Mouse (Mus musculus) liver, embryonic 13.5 days (tissue): ENCODE results near the gene Psme2. TPM values are rescaled to one million over a fixed set of nuclear protein-coding genes. Genes with fewer than 3 reads are reported as not detected.

Experiments used
- ATAC-seq: fragments of 200-750 bp; cut with Nextera tagmentation; 2 replicates; pipeline ENCODE4 v1.8.0; 2017; ENCODE audit warnings: low read depth, mild to moderate bottlenecking, moderate number of reproducible peaks, moderate library complexity
- DNase-seq: peaks from one replicate; pipeline ENCODE4 v3.0.0; 2022
- H3K27ac ChIP-seq: fragments of 300-500 bp; sonication (generic); 2 replicates; pipeline ENCODE4 v1.5.1; 2015; ENCODE audit warnings: moderate library complexity, mild to moderate bottlenecking, inconsistent platforms
- H3K27me3 ChIP-seq: fragments of 300-500 bp; sonication (generic); 2 replicates; pipeline ENCODE4 v1.6.1; 2015; ENCODE audit warnings: mild to moderate bottlenecking, inconsistent platforms
- H3K36me3 ChIP-seq: fragments of 300-500 bp; sonication (generic); 2 replicates; pipeline ENCODE4 v1.6.1; 2015; ENCODE audit warnings: mild to moderate bottlenecking, inconsistent platforms
- H3K4me1 ChIP-seq: fragments of 300-500 bp; sonication (generic); replicated peaks from 2 replicates; pipeline ENCODE4 v1.6.1; 2015; ENCODE audit warnings: inconsistent platforms
- H3K4me2 ChIP-seq: fragments of 300-500 bp; sonication (generic); 2 replicates; pipeline ENCODE4 v1.6.1; 2015; ENCODE audit warnings: inconsistent platforms, mild to moderate bottlenecking, moderate library complexity
- H3K4me3 ChIP-seq: fragments of 300-500 bp; sonication (generic); replicated peaks from 2 replicates; pipeline ENCODE4 v1.5.1; 2015; ENCODE audit warnings: mild to moderate bottlenecking, inconsistent platforms
- H3K9ac ChIP-seq: fragments of 300-500 bp; sonication (generic); 2 replicates; pipeline ENCODE4 v1.6.1; 2015; ENCODE audit warnings: mild to moderate bottlenecking, inconsistent platforms
- H3K9me3 ChIP-seq: fragments of 300-500 bp; sonication (generic); replicated peaks from 2 replicates; pipeline ENCODE4 v1.6.1; 2016; ENCODE audit warnings: inconsistent platforms
- WGBS: fragments of 180-500 bp; shearing (Covaris S2); methylation state at CpG from one replicate; pipeline ENCODE4 v1.1.7; 2015; ENCODE audit not compliant: insufficient replicate concordance; 5-methylcytosine and 5-hydroxymethylcytosine counted together
- polyA plus RNA-seq: library from polyadenylated mRNA; unstranded; fragments of >200 nt; fragmentation: Nextera tagmentation; extraction: Ambion mirVana; gene quantifications from 2 replicates; pipeline ENCODE4 v1.2.1, GENCODE M21; 2015

The Psme2 gene
- polyA plus RNA-seq, 1 experiment from 2014 or later: 202 TPM

GRCm38 (mm10) chr14:55542268-55542667, 48.6 kb downstream of the Psme2 start:
- Histone ChIP-seq H3K9ac (peak overlapping the region; percentile 50), H3K4me2 (peak overlapping the region; percentile 86; the same call in 1 of the 2 replicates), H3K4me3 (no peak overlapping the region), H3K27me3 (no peaks in the 10 kb centered on the region), H3K27ac (0 out of 2 replicates have a peak overlapping the region, but pooled peaks have one; percentile 18), H3K36me3 (peaks cover 46% of the 10 kb centered on the region), H3K4me1 (peaks cover 38% of the 10 kb centered on the region), H3K9me3 (no peaks in the 10 kb centered on the region)
- DNase-seq (no peak), ATAC-seq (no peak)
- 78% methylated on average over 12 of the region's 12 CpGs for WGBS

GRCm38 (mm10) chr14:55540787-55541321, 50.1 kb downstream of the Psme2 start:
- DNase-seq (no peak), ATAC-seq (peak; percentile 39)
- Histone ChIP-seq H3K4me2 (peak overlapping the region; percentile 86), H3K4me1 (peaks cover 51% of the 10 kb centered on the region), H3K9ac (peak overlapping the region; percentile 86), H3K27me3 (no peaks in the 10 kb centered on the region), H3K27ac (peak overlapping the region; percentile 93), H3K9me3 (no peaks in the 10 kb centered on the region), H3K36me3 (peaks cover 33% of the 10 kb centered on the region), H3K4me3 (peak overlapping the region; percentile 71)
- 2% methylated on average over 10 of the region's 10 CpGs for WGBS

- peak; percentile 94 for DNase-seq
- Histone ChIP-seq H3K9me3 (no peaks in the 10 kb centered on the region), H3K4me3 (peak within 1 kb of the TSS; percentile 71), H3K27me3 (no peaks in the 10 kb centered on the region), H3K4me1 (peaks cover 51% of the 10 kb centered on the region), H3K36me3 (peaks cover 28% of the 10 kb centered on the region), H3K9ac (peak within 1 kb of the TSS; percentile 86), H3K27ac (peak within 1 kb of the TSS; percentile 93), H3K4me2 (peak within 1 kb of the TSS; percentile 86)
- under 1% methylated on average over 32 of the region's 32 CpGs for WGBS
- peak; percentile 98 for ATAC-seq
Measured at GRCm38 (mm10) chr14:55540067-55540786, 50.7 kb downstream of the Psme2 start, which contains the start of gene Pck2. Gene Pck2 (plus strand): TSS chr14:55540266.

Other genes starting within 250 kb of the Psme2 start
- gene Dhrs4, start 112.4 kb downstream of the Psme2 start, polyA plus RNA-seq: 78.9 and 80.8 TPM in 2 replicates
- 0.55 and 0.58 TPM in 2 replicates for gene Carmil3, start 100.5 kb downstream of the Psme2 start, polyA plus RNA-seq
- 0.09 TPM in 1 of 2 replicates, not detected in the other for gene Cpne6, start 80.7 kb downstream of the Psme2 start, polyA plus RNA-seq
- not detected in 2 replicates for gene Nrl, start 66.1 kb downstream of the Psme2 start, polyA plus RNA-seq
- gene Pck2, start 50.8 kb downstream of the Psme2 start, polyA plus RNA-seq: 32.2 and 34.5 TPM in 2 replicates
- gene Dcaf11, start 31.1 kb downstream of the Psme2 start, polyA plus RNA-seq: 48.9 and 59.1 TPM in 2 replicates
- 1.6 and 1.8 TPM in 2 replicates for gene A730061H03Rik, start 30.7 kb downstream of the Psme2 start, polyA plus RNA-seq
- 0.51 and 0.53 TPM in 2 replicates for gene Fitm1, start 15.5 kb downstream of the Psme2 start, polyA plus RNA-seq
- gene Psme1, start 13.0 kb downstream of the Psme2 start, polyA plus RNA-seq: 103 and 111 TPM in 2 replicates
- gene Emc9, start 5.8 kb downstream of the Psme2 start, polyA plus RNA-seq: 31.9 and 35.8 TPM in 2 replicates
- 9.0 and 12.6 TPM in 2 replicates for gene Rnf31, start 595 bp upstream of the Psme2 start, polyA plus RNA-seq
- gene Irf9, start 12.5 kb upstream of the Psme2 start, polyA plus RNA-seq: 14.8 and 16.4 TPM in 2 replicates
- 1.6 and 1.7 TPM in 2 replicates for gene Rec8, start 26.9 kb upstream of the Psme2 start, polyA plus RNA-seq
- gene Ipo4, start 44.8 kb upstream of the Psme2 start, polyA plus RNA-seq: 35.2 and 36.5 TPM in 2 replicates
- gene Gm49378, start 46.8 kb upstream of the Psme2 start, polyA plus RNA-seq: 1.4 and 1.7 TPM in 2 replicates
- gene Tm9sf1, start 52.7 kb upstream of the Psme2 start, polyA plus RNA-seq: 53.3 and 59.4 TPM in 2 replicates
- gene Tssk4, start 59.1 kb upstream of the Psme2 start, polyA plus RNA-seq: 0.16 and 0.27 TPM in 2 replicates
- gene Mdp1, start 69.4 kb upstream of the Psme2 start, polyA plus RNA-seq: 23.1 and 24.2 TPM in 2 replicates
- 29.6 and 33.0 TPM in 2 replicates for gene Gmpr2, start 80.8 kb upstream of the Psme2 start, polyA plus RNA-seq
- 325 TPM in 2 replicates for gene Nedd8, start 81.0 kb upstream of the Psme2 start, polyA plus RNA-seq
- 21.1 and 26.3 TPM in 2 replicates for gene Tinf2, start 90.7 kb upstream of the Psme2 start, polyA plus RNA-seq
- 1.5 and 2.0 TPM in 2 replicates for gene Tgm1, start 122.8 kb upstream of the Psme2 start, polyA plus RNA-seq
- 12.9 and 14.7 TPM in 2 replicates for gene Rabggta, start 131.2 kb upstream of the Psme2 start, polyA plus RNA-seq
- 36.1 and 36.4 TPM in 2 replicates for gene Dhrs1, start 154.6 kb upstream of the Psme2 start, polyA plus RNA-seq
- gene Nop9, start 154.6 kb upstream of the Psme2 start, polyA plus RNA-seq: 41.9 and 42.8 TPM in 2 replicates
- gene Cideb, start 167.3 kb upstream of the Psme2 start, polyA plus RNA-seq: 21.1 and 21.3 TPM in 2 replicates
- gene Ltb4r2, start 170.3 kb upstream of the Psme2 start, polyA plus RNA-seq: 0.92 and 1.3 TPM in 2 replicates
- gene Ltb4r1, start 174.8 kb upstream of the Psme2 start, polyA plus RNA-seq: 4.4 and 4.6 TPM in 2 replicates
- 1.8 and 2.2 TPM in 2 replicates for gene Adcy4, start 193.0 kb upstream of the Psme2 start, polyA plus RNA-seq
- gene Ripk3, start 197.8 kb upstream of the Psme2 start, polyA plus RNA-seq: 20.4 and 22.1 TPM in 2 replicates
- gene Nfatc4, start 232.0 kb upstream of the Psme2 start, polyA plus RNA-seq: 1.5 and 1.8 TPM in 2 replicates